In the genomic region with DNA sequence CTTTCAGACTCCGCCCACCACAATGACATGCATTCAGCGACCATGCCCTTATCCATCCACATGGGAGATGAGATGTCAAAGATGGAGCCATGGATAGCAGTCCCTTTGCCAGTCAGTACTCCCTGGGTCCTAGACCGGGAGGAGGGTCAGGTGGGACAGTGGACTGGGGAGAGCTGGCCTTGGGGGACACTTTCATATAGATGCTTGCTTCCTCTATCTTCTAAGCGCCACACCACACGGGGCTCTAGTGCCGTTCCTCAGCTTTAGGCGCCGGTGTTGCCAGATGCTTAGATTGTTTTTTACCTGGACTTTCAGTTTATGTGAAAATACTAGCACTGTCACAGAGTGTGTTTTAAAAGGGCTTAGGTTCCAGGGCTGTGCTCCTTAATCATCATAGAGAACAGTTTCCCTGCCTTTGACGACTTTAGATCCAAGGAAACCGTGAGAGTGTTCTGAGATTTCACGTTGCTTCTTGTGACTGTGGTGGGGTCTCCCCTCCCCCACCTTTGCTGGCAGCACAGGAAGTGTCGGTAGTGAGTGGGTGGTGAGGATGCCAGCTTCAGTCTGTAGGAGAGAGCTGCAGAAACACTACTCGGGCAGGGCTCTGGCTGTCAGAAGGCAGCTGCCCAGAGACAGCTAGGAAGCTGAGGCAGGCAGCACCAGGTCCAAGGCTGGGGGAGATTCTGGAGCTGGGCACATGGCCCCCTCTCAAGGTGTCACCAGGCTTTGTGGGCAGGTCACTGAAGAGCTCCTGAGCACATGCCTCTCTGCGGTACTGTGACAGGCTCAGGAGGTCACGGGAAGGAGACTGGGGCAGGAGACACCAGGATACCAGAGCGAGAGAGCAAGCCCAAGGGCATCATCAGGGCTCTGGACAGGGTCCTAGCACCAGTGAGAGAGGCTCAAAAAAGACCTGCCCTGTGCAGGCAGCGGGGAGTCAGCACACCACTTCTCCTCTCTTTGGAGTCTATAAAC, we compare ENCODE assay signal across 11 mouse cellular contexts. TPM values are rescaled to one million over a fixed set of nuclear protein-coding genes. Genes with fewer than 3 reads are reported as not detected.
"Had no signal": no experiment of that assay in that cellular context is flagged by ENCODE, and none has a peak within 500 bp of the region (broad histone marks: within the 10 kb centered on the region; RNA-seq: fewer than 3 reads in every experiment).

No protein-coding gene starts in this region.

RNA-seq across cellular contexts. Expression of a gene that starts 8.1 kb away (rescaled TPM):
- total RNA-seq: liver, adult 2 months had no signal
- polyA plus RNA-seq: large intestine, adult 2 months; limb, embryonic 13.5 days; liver, adult 2 months; lung, embryonic 16.5 days; midbrain, embryonic 10.5 days; midbrain, embryonic 14.5 days; myocyte; neural tube, embryonic 11.5 days; spleen, adult 2 months; stomach, embryonic 15.5 days; testis, adult 2 months had no signal

RNA-seq across cellular contexts. Expression of a gene that starts 54.8 kb away (rescaled TPM):
- total RNA-seq: liver, adult 2 months had no signal
- polyA plus RNA-seq: midbrain, embryonic 14.5 days; myocyte; spleen, adult 2 months had no signal
